Mouse (Mus musculus) G1E-ER4 (cell line): Measurements from ENCODE around the gene Pou6f1. TPM values are rescaled to one million over a fixed set of nuclear protein-coding genes. Genes with fewer than 3 reads are reported as not detected.

Experiments used
- GATA1 ChIP-seq: IDR thresholded peaks from one replicate; pipeline ENCODE4 v1.8.0; 2012; ENCODE audit warnings: low read length, inconsistent platforms
- polyA plus RNA-seq: library from polyadenylated mRNA; stranded (reverse); fragments of >175 nt; gene quantifications from 2 replicates; pipeline ENCODE4 v1.2.3, GENCODE M21; 2012

The Pou6f1 gene
- 0.03 and 0.11 TPM in 2 replicates for polyA plus RNA-seq

GRCm38 (mm10) chr15:100599276-100600046 is at the start of gene Pou6f1:
Gene Pou6f1, minus strand, starts transcription at chr15:100599984.
- no peak for TF ChIP-seq GATA1

- TF ChIP-seq GATA1: no peak
Measured at GRCm38 (mm10) chr15:100646161-100646560, 46.4 kb upstream of the Pou6f1 start.

GRCm38 (mm10) chr15:100642451-100642850 is 42.7 kb upstream of the Pou6f1 start:
- TF ChIP-seq GATA1: no peak

- TF ChIP-seq GATA1: no peak
Measured at GRCm38 (mm10) chr15:100641226-100641810, 41.5 kb upstream of the Pou6f1 start.

GRCm38 (mm10) chr15:100639972-100640750 is 40.4 kb upstream of the Pou6f1 start:
- TF ChIP-seq GATA1: no peak

- TF ChIP-seq GATA1: no peak
Measured at GRCm38 (mm10) chr15:100637661-100638060, 37.9 kb upstream of the Pou6f1 start.

GRCm38 (mm10) chr15:100636700-100637501 is 37.1 kb upstream of the Pou6f1 start, which contains the start of gene Smagp:
Gene Smagp, minus strand, starts transcription at chr15:100636940.
- TF ChIP-seq GATA1: no peak

GRCm38 (mm10) chr15:100635851-100636645 is 36.3 kb upstream of the Pou6f1 start:
- TF ChIP-seq GATA1: no peak

GRCm38 (mm10) chr15:100635239-100635638 is 35.5 kb upstream of the Pou6f1 start:
- no peak for TF ChIP-seq GATA1

GRCm38 (mm10) chr15:100633341-100633740 is 33.6 kb upstream of the Pou6f1 start:
- TF ChIP-seq GATA1: no peak

GRCm38 (mm10) chr15:100632323-100632722 is 32.5 kb upstream of the Pou6f1 start:
- TF ChIP-seq GATA1: no peak

- TF ChIP-seq GATA1: no peak
Measured at GRCm38 (mm10) chr15:100631454-100632170, 31.8 kb upstream of the Pou6f1 start.

- no peak for TF ChIP-seq GATA1
Measured at GRCm38 (mm10) chr15:100630126-100630525, 30.3 kb upstream of the Pou6f1 start.

- TF ChIP-seq GATA1: no peak
Measured at GRCm38 (mm10) chr15:100628797-100629196, 29.0 kb upstream of the Pou6f1 start.
